Mouse (Mus musculus) small intestine, adult 2 months (tissue): ENCODE measurements around the gene 1700015G11Rik. TPM values are rescaled to one million over a fixed set of nuclear protein-coding genes. Genes with fewer than 3 reads are reported as not detected.
A peak's percentile ranks its signal among the peaks of the same experiment; 100 is the strongest.

ENCODE experiments used
- H3K27ac ChIP-seq: fragments of 200-500 bp; 2 replicates; pipeline ENCODE4 v1.5.1; 2012; ENCODE audit warnings: low read depth, low read length, control low read depth, inconsistent platforms; ENCODE audit not compliant: insufficient read depth
- H3K27me3 ChIP-seq: fragments of 200-500 bp; 2 replicates; pipeline ENCODE4 v1.6.1; 2012; ENCODE audit warnings: mild to moderate bottlenecking, moderate library complexity, low read length, inconsistent platforms; ENCODE audit not compliant: control insufficient read depth, insufficient read depth
- H3K36me3 ChIP-seq: fragments of 200-500 bp; 2 replicates; pipeline ENCODE4 v1.6.1; 2012; ENCODE audit warnings: mild to moderate bottlenecking, low read length, control low read depth, inconsistent platforms; ENCODE audit not compliant: control insufficient read depth, insufficient read depth
- H3K4me1 ChIP-seq: fragments of 200-500 bp; 2 replicates; pipeline ENCODE4 v1.6.1; 2012; ENCODE audit warnings: low read length, inconsistent platforms, mixed read lengths; ENCODE audit not compliant: control insufficient read depth, insufficient read depth, insufficient read length
- H3K4me3 ChIP-seq: fragments of 200-500 bp; 2 replicates; pipeline ENCODE4 v1.5.1; 2012; ENCODE audit warnings: low read depth, mild to moderate bottlenecking, control low read depth, inconsistent platforms, low read length, moderate library complexity
- CTCF ChIP-seq: fragments of 200-500 bp; IDR thresholded peaks from 2 replicates; pipeline ENCODE4 v1.5.1; 2012; ENCODE audit warnings: low read depth, mild to moderate bottlenecking, control low read depth, inconsistent platforms, low read length, moderate library complexity, mixed read lengths; ENCODE audit not compliant: insufficient replicate concordance, insufficient read length; ENCODE audit errors: extremely low read depth
- POLR2A ChIP-seq: fragments of 200-500 bp; IDR thresholded peaks from 2 replicates; pipeline ENCODE4 v1.6.1; 2012; ENCODE audit warnings: low read depth, mild to moderate bottlenecking, control low read depth, inconsistent platforms, low read length, moderate library complexity
- WGBS: fragments of 180-500 bp; shearing (Covaris S2); methylation state at CpG from one replicate; pipeline ENCODE4 v1.1.7; 2018; 5-methylcytosine and 5-hydroxymethylcytosine counted together
- polyA plus RNA-seq: library from polyadenylated mRNA; depleted of rRNA; stranded (reverse); fragments of >200 nt; gene quantifications from 2 replicates; pipeline ENCODE4 v1.2.3, GENCODE M21; 2012

Gene 1700015G11Rik
- polyA plus RNA-seq, 1 experiment = not detected

GRCm38 (mm10) chr7:52015180-52015579 is 348 bp downstream of the 1700015G11Rik start:
- H3K27me3 ChIP-seq = no peaks in the 10 kb centered on the region
- WGBS = 82% methylated on average over 1 of the region's 1 CpGs
- H3K27ac ChIP-seq = no peak overlapping the region
- H3K4me3 ChIP-seq = no peak overlapping the region
- H3K4me1 ChIP-seq = peaks cover 4% of the 10 kb centered on the region; the same call in 1 of the 2 replicates
- TF ChIP-seq CTCF (no peak), POLR2A (no peak)
- no peaks in the 10 kb centered on the region for H3K36me3 ChIP-seq

- 76% methylated on average over 7 of the region's 7 CpGs for WGBS
- Histone ChIP-seq H3K27ac (no peak overlapping the region), H3K27me3 (no peaks in the 10 kb centered on the region), H3K36me3 (no peaks in the 10 kb centered on the region), H3K4me3 (no peak overlapping the region), H3K4me1 (peaks cover 13% of the 10 kb centered on the region; the same call in 1 of the 2 replicates)
- TF ChIP-seq CTCF (no peak), POLR2A (no peak)
These were observed 2.1 kb downstream of the 1700015G11Rik start for GRCm38 (mm10) chr7:52013457-52013856.

DNA sequence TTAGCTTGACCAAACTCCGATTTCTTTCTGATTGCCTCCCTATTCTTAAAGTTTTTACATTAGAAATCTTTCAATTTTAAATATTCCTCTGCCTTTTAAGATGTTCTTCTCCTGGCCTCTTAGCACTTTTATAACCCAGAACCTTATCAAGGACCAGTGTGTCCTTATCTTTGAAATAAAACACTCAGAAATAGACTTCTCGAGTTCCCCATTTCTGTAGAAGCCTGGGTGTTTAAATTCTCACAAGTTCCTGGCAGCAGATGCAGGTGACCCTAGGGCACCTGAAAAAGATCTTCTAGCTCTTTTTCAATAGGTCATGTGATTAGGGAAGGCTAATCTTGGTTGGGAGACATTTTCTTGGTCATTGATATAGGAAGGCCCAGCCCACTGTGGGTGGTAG is 8.4 kb downstream of the 1700015G11Rik start:
- H3K4me1 ChIP-seq = peaks cover 19% of the 10 kb centered on the region; the same call in 1 of the 2 replicates
- no peaks in the 10 kb centered on the region for H3K36me3 ChIP-seq
- H3K27me3 ChIP-seq = no peaks in the 10 kb centered on the region
- TF ChIP-seq CTCF (no peak), POLR2A (no peak)
- H3K27ac ChIP-seq = 0 out of 2 replicates have a peak overlapping the region, but pooled peaks have one; percentile 3
- no peak overlapping the region for H3K4me3 ChIP-seq
- WGBS = 38% methylated on average over 2 of the region's 2 CpGs

- peak overlapping the region; percentile 93 for H3K4me3 ChIP-seq
These were observed 9.3 kb downstream of the 1700015G11Rik start for GRCm38 (mm10) chr7:52006296-52006630.

DNA sequence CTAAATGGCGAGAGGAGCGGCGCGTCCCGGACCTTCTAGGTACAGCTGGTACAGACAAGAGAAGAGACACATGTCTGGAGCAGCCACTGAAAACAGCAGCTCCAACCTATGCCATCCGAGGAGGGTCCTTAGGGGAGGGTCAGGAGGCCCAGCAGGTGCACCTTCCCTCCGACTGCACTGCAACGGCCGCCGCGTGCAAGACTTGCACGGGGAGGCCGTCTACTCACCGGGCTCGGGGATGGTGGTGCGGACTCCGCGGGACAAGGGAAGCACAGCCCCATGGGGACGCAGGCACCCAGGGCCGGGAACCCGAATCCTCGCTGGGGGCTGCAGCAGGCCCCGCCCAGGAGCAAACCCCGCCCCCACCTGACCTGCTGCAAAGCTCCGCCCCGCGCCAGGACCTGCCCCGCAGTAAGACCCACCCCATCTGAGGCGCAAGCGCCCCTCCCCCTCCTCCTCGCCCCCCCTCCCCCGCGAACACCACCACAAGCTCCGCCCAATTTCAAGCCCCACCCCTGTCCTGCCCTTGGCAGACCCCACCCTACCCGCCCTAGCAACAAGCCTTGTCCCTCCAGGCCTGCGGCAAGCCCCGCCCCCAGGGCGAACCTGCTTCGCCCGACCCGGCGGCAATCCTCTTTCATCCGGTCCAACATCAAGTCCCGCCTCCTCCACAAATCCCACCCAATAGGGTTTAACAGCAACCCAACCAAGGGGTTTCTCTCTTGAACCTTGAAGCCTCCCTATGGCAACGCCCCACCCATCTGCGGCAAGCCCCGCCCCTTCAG is 9.8 kb downstream of the 1700015G11Rik start, which contains the start of gene Svip:
TSS of gene Svip (minus strand) at position 508 of the 785 bp plus-strand sequence.
- peak within 1 kb of the TSS; percentile 87 for H3K27ac ChIP-seq
- peaks cover 16% of the 10 kb centered on the region; the same call in 1 of the 2 replicates for H3K4me1 ChIP-seq
- WGBS = under 1% methylated on average over 43 of the region's 47 CpGs
- no peaks in the 10 kb centered on the region for H3K27me3 ChIP-seq
- TF ChIP-seq CTCF = no peak
- peak; percentile 32; the same call in 1 of the 2 replicates for TF ChIP-seq POLR2A
- peak within 1 kb of the TSS; percentile 93 for H3K4me3 ChIP-seq
- peaks cover 5% of the 10 kb centered on the region; the same call in 1 of the 2 replicates for H3K36me3 ChIP-seq

More at GRCm38 (mm10) chr7:52006296-52006630, 9.3 kb downstream of the 1700015G11Rik start:
- 0 out of 2 replicates have a peak, but pooled peaks cover 3% of the 10 kb centered on the region for H3K36me3 ChIP-seq
- 0% methylated on average over 9 of the region's 9 CpGs for WGBS
- peak overlapping the region; percentile 80 for H3K27ac ChIP-seq
- H3K27me3 ChIP-seq = no peaks in the 10 kb centered on the region
- no peak for TF ChIP-seq CTCF
- no peak for TF ChIP-seq POLR2A
- peaks cover 19% of the 10 kb centered on the region; the same call in 1 of the 2 replicates for H3K4me1 ChIP-seq

DNA sequence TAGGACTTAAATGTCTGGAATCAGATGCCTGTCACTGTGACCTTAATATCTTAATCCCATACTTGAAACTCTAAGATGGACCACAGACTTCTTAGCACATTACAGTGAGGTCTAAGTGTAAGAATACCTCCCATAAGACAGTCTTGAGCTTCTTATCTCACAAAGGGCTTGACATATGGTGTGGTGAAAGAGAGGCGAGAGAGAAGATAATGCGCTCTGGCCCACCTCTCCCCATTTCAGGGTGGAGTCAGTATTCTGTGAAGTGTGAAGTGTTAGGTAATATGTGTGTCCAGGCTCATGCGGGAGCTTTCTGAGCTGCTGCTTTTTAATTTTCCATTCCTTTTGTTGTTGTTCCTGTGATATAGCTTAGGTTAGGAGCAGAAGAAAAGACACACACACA is 24.5 kb downstream of the 1700015G11Rik start:
- no peak for TF ChIP-seq POLR2A
- no peak for TF ChIP-seq CTCF
- 88% methylated on average over 3 of the region's 3 CpGs for WGBS
- peaks cover 1% of the 10 kb centered on the region; the same call in 1 of the 2 replicates for H3K36me3 ChIP-seq

GRCm38 (mm10) chr7:51986909-51987308 is 28.6 kb downstream of the 1700015G11Rik start:
- Histone ChIP-seq H3K27ac (no peak overlapping the region), H3K27me3 (no peaks in the 10 kb centered on the region), H3K4me3 (no peak overlapping the region), H3K4me1 (no peaks in the 10 kb centered on the region), H3K36me3 (no peaks in the 10 kb centered on the region)
- no peak for TF ChIP-seq POLR2A
- TF ChIP-seq CTCF = no peak
- WGBS = 49% methylated on average over 6 of the region's 6 CpGs

More for the DNA sequence above, 24.5 kb downstream of the 1700015G11Rik start:
- no peak overlapping the region for H3K4me3 ChIP-seq
- H3K27ac ChIP-seq = no peak overlapping the region
- H3K4me1 ChIP-seq = no peaks in the 10 kb centered on the region
- H3K27me3 ChIP-seq = no peaks in the 10 kb centered on the region
